ENCODE assay signal across 8 mouse cellular contexts in genomic region chr5:139251736-139252080, GRCm38 (mm10). TPM values are rescaled to one million over a fixed set of nuclear protein-coding genes. Genes with fewer than 3 reads are reported as not detected.
DNase-seq lines count a peak whose midpoint lies in the region; ATAC-seq lines count a peak whose summit lies in the region.

No protein-coding gene starts in this region.

- under 1% methylated on average over 8 of the region's 8 CpGs for WGBS in forebrain, embryonic 14.5 days
- under 1% methylated on average over 8 of the region's 8 CpGs for WGBS in liver, embryonic 15.5 days (ENCODE audit: insufficient replicate concordance)

- ATAC-seq in frontal cortex, adult (ENCODE audit: low TSS enrichment), result peak; percentile 3; the same call in 1 of the 2 replicates
- peak; percentile 10 for ATAC-seq in CD4-positive, CD25-positive, alpha-beta regulatory T cell, adult 4 months
- no peak; the same call in 1 of the 2 replicates for ATAC-seq in forebrain, embryonic 14.5 days
- peak; percentile 2 for ATAC-seq in liver, embryonic 15.5 days (ENCODE audit: insufficient read depth)

- H3K4me3 ChIP-seq in forebrain, embryonic 14.5 days (ENCODE audit: low read depth, low read length), result peak overlapping the region; percentile 67
- H3K4me3 ChIP-seq in liver, embryonic 15.5 days (replicated peaks), result peak overlapping the region; percentile 97

- peaks cover 47% of the 10 kb centered on the region for H3K36me3 ChIP-seq in forebrain, embryonic 14.5 days (ENCODE audit: control insufficient read depth, insufficient read depth, low read length)
- H3K36me3 ChIP-seq in liver, embryonic 15.5 days (replicated peaks), result peaks cover 64% of the 10 kb centered on the region

- H3K9ac ChIP-seq in forebrain, embryonic 14.5 days (ENCODE audit: low read length), result peak overlapping the region; percentile 73
- peak overlapping the region; percentile 95 for H3K9ac ChIP-seq in liver, embryonic 15.5 days

- DNase-seq in frontal cortex, adult 2 months (ENCODE audit: extremely low spot score in 1 of 2, low spot score in 1 of 2), result no peak
- DNase-seq in forebrain, embryonic 14.5 days (ENCODE audit: low spot score), result no peak
- DNase-seq in right cerebral cortex, postnatal 14 days, result no peak
- DNase-seq in thymus, postnatal 4 days, result no peak
- DNase-seq in frontal cortex, postnatal 36 days (ENCODE audit: low spot score in 2 of 2), result no peak

- peak overlapping the region; percentile 74 for H3K4me2 ChIP-seq in forebrain, embryonic 14.5 days (ENCODE audit: low read length)
- peak overlapping the region; percentile 99 for H3K4me2 ChIP-seq in liver, embryonic 15.5 days

- peaks cover 13% of the 10 kb centered on the region for H3K4me1 ChIP-seq in forebrain, embryonic 14.5 days (ENCODE audit: control insufficient read depth, insufficient read depth, low read length)
- H3K4me1 ChIP-seq in liver, embryonic 15.5 days (replicated peaks), result peaks cover 66% of the 10 kb centered on the region

- H3K9me3 ChIP-seq in forebrain, embryonic 14.5 days (replicated peaks; ENCODE audit: control insufficient read depth, low read length), result no peaks in the 10 kb centered on the region
- no peaks in the 10 kb centered on the region for H3K9me3 ChIP-seq in liver, embryonic 15.5 days (replicated peaks)

- no peaks in the 10 kb centered on the region for H3K27me3 ChIP-seq in forebrain, embryonic 14.5 days (replicated peaks; ENCODE audit: control insufficient read depth, insufficient read depth, low read length)
- H3K27me3 ChIP-seq in liver, embryonic 15.5 days, result no peaks in the 10 kb centered on the region

- H3K27ac ChIP-seq in forebrain, embryonic 14.5 days (ENCODE audit: low read depth, low read length), result peak overlapping the region; percentile 66
- H3K27ac ChIP-seq in liver, embryonic 15.5 days (replicated peaks), result peak overlapping the region; percentile 95

RNA-seq across cellular contexts. Expression of gene Get4, which starts 0.4 kb away (rescaled TPM):
- 81.8 and 91.6 TPM in 2 replicates for polyA plus RNA-seq in frontal cortex, adult 2 months (2012; rRNA removed)
- polyA plus RNA-seq in CD4-positive, CD25-positive, alpha-beta regulatory T cell, adult 4 months (2017; shearing (Covaris generic)), result 10 to 100 TPM; 12.5 to 12.6 TPM
- 114 and 125 TPM in 2 replicates for polyA plus RNA-seq in forebrain, embryonic 14.5 days (2014; fragmentation: Nextera tagmentation; extraction: Ambion mirVana)
- 107 and 109 TPM in 2 replicates for polyA plus RNA-seq in liver, embryonic 15.5 days (2015; fragmentation: Nextera tagmentation; extraction: Ambion mirVana)

RNA-seq across cellular contexts. Expression of gene Sun1, which starts 51.3 kb away (rescaled TPM):
- polyA plus RNA-seq in frontal cortex, adult 2 months (2012; rRNA removed), result 102 and 115 TPM in 2 replicates
- polyA plus RNA-seq in CD4-positive, CD25-positive, alpha-beta regulatory T cell, adult 4 months (2017; shearing (Covaris generic)), result 10 to 100 TPM; 36.2 to 64.2 TPM
- 44.4 and 49.0 TPM in 2 replicates for polyA plus RNA-seq in forebrain, embryonic 14.5 days (2014; fragmentation: Nextera tagmentation; extraction: Ambion mirVana)
- 20.0 and 21.9 TPM in 2 replicates for polyA plus RNA-seq in liver, embryonic 15.5 days (2015; fragmentation: Nextera tagmentation; extraction: Ambion mirVana)
